Mouse (Mus musculus) layer of hippocampus, adult 9-10 months (tissue): ENCODE results near the gene Zfp503.

Experiments used
- DNase-seq: peaks from one replicate; pipeline ENCODE4 v3.0.0; 2022; ENCODE audit warnings: low spot score

Gene Zfp503

DNA sequence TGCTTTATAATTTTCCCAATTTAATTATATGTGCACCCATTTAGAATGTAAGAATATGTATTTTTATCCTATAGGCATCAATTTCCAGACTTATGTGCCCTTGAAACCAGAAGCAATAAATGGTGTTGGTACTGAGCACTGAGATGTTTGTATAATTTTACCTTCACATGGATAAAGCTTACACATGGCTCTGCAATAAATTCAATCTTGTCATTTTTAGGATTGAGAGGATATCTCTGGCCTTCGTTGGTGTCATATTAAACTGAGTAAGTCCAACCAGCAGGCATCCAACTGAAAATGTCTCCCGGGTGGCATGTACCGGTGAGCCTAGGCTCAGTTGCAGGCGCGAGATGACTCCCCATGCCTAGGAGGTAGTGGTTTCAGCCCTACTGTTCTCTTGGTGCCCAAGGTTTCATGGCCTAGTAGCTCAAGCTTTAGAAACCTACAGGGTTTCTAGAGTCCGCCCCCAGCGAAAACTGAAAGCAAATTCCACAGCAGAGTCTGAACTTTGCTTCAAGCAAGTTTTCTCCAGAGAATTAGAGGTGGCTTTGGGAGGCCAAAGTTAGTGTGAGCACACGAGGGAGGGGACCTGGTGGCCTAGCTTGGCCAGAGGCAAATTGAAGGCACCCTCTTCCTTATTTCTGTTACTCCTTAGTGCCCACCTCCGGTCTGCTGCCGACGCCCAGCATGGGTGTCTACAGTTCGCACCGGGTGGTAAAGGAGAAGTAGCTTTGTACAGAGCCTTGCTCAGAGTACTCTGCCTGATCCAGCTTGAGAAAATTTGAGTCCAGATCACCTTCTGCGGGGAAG lies 4.1 kb upstream of the Zfp503 start:
- DNase-seq = no peak

DNA sequence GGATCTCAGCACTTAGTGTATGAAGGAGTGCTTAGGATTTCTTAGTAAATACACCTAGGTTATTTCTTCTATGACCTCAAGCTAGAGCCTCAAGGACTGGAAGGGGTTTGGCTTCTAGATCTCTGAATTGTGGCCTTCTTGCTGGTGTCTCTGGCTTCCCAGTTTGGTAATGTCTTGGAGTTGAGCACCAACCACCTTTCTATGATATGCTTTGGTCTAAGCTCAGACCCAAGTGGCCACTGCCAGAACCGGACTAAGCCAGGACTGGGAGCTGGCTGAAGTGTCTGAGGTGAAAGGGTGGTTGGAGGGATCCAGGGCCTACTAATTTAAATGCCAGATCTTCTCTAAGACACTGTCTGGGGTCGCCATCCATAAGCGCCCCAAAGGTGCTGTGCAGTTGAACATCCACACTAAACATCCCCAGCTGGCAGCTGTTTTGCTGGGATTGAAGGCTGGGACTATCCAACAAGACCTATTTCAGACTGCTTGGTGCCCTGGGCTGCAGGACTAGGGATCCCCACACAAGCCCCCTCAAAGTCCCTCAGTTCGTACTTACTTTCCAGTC lies 3.0 kb upstream of the Zfp503 start:
- no peak for DNase-seq

DNA sequence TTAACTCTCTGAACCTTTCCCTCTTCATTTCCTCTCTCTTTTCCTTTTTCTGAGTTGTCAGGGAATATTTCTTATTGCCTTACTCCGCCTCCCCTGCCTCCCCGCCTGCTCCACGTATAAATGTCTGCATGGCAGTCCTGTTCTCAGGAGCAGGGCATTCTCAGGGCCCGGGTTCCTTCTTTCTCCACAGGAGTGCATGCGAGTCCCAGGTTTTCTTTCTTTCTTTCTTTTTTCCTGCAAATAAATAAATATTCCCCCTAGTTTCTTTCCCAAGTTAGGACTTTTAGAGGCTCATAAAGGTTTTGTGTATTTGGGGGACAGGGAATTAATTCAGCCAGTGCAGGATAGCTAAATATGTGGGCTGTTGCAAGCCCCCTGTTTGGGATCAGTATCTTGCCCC lies 2.5 kb upstream of the Zfp503 start:
- DNase-seq = no peak

DNA sequence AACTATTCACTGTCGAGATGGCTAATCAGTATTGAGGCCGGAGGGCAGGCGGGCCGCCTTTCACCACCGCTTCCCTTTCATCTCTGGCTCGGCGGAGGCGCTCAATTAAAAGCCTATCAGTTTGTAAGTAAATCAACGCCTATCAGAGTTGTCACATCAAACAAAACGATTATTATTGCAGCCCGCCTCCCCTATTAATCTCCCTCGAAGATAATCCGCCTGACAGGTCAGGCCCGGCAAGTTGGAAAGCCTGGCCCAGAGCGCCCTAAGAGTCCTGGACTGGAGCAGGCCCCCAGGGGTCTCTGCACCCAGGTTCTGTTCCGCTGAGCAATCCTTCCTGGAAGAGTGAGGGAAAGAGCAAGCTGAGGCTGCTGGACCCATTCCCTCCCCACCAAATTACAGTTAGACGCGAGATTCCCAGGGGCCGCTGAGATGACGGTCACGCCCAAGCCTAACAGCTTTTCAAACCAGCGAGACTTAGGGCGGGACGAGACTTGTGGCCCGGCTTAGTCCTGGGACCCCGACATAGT lies 1.9 kb upstream of the Zfp503 start:
- no peak for DNase-seq

DNA sequence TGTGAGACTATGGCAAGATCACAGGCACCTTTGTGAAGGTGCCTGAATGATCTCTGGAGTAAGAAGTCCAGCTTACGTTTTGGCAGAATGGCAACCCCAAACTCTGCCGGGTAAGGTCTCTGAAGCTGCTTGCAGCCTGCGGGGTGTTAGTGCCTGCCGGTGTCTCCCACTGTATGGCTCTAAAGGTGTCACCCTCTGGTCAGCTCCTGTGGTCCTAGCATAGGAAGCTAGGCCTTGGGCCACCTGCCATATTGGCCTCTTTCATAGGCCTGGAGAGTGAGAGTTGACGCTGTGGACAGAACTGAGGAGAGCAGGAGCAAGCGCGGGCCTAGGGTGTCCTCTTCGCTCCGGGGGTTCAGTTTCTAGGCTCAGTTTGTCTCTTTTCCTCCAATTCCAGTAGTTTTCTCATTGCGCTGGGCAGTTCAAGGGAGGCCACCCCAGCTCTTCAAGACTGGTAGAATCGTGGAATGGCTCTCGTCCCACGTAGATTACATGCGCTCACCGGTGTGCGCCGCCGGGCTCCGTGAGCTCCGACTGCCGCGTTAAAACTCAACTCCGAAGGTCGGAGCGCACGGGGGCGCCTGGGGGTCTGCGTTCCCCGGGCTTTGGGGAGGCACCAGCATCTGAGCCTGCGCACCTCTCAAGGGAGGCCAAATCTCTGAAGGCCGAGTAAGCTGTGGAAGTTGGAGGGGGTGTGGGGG lies 1.1 kb upstream of the Zfp503 start:
- DNase-seq = no peak

DNA sequence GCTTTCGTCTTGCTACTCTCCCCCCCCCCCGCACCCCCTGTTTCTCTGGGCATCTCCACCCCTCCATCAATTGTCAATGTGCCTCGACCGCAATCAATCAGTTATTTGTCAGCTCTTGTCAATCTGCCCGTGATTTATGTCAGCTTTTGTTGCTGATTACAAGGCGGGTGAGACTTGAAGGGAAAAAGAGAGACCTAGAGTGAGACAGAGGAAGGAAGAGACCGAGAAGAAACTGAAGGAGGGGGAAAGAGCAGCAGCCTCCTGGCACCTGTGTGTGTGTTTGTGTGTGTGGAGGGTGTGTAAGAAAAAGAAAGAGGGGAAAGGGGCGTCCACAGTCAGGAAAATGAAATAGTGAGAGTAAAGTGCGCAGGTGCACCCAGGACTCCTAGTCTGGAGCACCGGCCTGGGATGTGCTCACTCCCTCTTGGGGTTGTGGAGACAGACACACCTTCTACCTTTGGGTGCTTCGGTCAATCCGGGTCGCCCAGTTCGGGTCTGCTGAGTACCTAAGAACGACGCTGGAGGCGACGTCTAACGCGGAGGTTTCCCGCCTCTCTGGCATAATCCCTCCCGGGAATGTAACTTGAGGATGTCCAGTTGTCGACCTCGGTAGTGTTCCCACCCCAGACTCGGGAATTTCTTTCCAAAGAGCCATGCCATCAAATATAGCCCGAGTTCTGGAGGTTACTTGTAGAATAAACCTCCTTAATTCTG lies 667 bp downstream of the Zfp503 start:
- no peak for DNase-seq

DNA sequence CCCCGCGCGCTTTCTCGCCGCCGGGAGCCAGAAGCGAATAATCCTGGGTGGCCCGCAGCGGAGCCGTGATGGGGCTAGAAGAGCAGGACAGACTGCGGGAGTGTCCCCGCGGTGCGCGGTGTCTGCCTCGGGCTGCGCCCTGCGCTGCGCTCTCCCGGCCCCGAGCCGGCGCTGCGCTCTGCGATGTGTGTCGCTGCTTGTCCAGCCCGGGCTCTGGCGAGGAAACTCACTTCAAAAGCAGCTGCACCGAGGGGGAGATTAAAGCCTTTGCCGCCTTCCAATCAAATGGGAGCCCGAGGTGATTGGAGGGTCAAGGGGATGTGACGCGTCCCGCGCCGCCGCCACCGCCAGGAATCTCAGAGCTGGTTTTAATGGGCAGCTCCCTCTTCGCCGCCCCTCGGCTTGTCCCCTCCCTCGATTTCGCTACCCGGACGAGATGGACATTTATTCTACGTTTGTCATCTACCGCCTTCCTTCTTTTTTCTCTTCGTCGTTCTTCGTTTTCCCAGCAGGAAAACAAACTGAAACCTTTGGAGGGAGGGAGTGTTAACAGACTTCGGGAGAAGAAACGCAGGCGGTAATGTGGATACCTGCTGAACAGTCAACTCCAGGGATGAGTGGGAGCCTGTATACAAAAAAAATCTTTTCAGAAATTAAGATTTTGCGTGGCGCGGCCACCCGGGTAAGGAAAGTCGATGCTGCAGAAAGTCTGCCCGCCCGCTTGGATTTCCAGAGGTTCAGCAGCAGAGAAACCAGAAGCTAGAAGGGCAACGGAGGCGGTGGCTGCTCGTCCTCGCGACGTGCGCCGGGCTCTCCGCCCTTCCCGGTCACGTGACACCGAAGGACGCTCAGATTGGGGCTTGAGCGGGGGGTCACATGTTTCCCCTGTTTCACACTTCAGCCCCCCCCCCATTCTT lies 1.5 kb downstream of the Zfp503 start:
- DNase-seq = peak; percentile 81

DNA sequence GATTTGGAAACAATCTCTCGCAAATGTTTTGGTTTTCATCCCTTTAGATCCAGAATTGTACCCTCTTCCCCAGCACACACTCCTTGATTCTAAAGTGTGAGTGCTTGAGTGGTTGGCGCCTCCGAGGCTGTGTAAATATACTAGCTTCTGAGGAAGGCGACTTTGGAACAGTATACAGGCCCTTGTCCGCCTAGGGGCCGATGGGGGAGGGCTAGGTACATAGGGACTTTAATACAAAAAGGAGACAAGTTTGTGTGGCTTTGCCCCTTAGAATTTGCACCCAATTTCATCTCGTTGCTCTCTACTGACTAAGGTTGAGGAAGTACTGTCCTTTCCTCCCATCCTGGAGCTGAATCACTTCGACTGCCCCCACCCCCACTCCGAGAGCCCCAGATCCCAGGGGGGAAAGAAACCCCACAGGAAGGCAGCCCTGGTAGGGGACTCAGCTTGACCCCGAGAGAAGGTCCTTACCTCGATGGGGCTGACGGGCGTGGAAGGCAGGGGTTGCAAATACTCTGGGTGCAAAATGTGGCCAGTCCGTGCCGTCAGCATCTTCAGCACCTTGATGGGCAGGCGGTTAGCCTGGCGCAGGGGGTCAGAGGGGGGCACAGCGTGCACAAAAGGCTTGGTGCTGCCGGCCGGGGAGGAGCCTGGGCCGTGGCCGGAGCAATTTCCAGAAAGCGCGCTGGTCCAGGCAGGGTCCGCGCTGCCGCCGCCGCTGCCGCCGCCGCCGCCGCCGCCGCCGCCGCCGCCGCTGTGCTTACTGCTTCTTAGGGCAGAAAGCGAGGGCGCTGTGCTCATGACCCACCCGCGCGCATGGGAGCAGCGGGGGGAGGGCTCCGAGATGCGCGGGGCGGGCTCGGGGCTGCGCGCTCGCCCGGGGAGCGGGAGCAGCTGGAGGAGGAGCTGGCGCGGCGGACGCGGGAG lies 2.4 kb downstream of the Zfp503 start:
- no peak for DNase-seq

DNA sequence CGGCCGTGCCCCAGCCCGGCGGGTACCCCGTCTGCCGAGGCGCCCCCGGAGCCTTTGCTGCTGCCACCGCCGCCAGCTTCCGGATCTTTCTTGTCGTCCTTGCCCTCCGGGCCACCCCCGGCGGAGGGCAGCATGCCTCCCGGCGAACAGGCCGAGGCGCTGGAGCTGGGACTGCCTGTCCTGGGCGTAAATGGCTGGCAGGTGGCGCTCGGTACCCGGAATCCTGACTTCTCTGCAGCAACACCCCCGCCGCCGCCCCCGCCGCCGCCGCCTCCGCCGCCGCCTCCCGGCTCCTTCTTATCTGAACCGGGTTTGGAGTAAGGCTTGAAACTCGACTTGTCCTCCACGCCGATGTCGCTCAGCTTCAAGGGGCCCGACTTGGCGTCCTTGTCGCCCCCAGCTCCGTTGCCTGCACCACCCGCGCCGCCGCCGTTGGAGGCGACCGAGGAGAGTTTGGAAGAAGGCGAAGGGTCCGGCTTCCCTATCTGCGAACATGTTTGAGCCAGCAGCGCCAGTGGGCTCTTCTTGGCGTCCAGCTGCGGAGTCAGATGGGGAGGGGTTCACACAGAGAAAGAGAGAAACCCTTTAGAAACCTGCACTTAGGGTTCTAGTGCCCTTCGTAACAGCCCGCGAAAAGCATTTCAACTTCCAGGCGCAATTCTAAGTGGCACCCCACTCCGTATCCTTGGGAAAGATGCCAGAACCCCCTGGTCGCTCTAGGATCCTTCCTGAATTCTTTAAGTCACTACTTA lies 3.2 kb downstream of the Zfp503 start:
- DNase-seq = peak; percentile 83

DNA sequence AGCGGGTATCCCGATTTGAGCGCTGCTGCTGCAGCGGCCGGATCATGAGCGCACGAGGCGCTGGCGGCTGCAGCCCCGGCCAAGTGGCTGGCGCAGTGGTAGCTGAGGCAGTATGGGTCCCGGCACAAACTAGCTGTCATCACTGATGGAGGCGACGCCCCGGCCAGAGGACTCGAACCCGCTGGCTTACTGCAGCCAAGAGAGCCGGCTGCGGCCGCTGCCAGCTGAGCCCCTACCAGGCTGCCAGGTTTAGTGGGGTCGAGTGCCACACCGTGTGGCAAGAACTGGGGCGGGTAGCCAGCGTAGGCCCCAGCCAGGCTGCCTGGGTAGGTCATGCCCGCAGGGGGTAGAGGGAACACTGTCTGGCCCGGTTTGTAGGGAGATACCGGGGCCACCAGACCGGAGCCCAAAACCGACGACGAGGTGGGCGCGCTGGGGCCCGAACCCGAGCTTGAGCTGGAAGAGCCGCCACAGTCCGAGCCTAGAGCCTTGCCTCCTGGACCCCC lies 3.9 kb downstream of the Zfp503 start:
- no peak for DNase-seq

DNA sequence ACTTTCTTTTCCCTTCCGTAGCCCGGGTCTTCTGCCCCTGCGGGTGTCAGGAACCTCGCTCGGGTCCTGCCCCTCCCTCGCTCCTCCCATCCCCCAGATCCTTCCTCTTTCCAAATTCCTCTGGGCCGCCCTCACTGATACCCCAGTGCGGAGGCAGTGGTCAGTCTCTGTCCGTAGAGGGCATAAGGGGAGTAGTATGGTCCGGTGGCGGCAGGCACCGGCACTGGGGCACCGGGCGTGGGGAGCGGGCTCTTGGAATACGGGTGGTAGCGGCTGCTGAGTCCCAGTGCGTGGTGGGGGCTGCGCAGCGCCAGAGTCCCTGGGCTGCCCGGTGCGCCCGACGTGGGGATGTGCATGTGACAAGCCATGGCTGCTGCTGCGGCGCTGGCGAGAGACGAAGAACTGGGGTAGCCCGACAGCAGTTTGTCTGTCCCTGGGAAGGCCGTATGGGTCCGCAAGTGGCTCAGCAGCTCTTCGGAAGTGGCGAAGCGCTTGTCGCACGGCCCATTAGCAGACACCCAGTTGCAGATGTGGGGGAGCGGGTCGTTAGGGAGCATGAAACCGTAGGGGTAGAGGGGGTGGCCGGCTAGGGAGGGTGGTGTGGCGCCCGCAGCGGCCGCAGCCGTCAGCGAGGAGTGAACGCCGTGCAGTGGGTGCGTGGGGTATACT lies 4.5 kb downstream of the Zfp503 start:
- DNase-seq = no peak

DNA sequence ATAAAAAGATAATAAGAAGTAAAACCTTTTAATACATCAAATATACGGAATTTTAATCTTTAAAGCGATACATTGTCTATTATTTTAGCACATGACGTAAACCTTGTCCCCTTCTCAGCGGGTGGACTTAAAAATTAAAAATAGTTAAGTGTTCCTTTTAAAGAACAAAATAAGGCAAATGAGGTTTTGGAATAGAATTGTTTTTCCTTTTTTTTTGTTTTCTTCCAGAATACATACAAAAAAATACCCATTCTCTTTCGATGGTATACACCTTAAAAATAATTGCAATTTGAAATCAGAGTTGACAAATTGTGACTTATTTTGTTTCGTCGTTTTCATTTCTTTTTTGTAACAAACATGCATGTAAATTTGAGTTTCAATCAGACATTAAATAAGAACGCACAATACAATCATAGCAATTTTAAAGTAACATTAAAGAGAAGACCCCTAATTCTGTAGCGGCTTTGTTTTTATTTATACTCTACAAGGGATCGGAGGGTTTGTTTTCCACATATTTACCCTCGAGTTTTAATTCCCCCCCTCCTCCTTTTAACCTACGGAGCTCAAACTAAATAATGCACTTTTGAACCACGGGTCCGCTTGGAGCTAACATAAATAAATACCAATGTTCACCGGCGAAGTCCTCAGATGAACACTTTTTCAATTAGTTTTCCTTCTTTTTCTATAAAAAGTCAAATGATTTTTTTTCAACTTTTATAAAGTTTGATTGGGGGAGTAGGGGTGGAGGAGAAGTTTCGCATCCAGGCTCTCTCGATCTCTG lies 5.3 kb downstream of the Zfp503 start:
- no peak for DNase-seq

DNA sequence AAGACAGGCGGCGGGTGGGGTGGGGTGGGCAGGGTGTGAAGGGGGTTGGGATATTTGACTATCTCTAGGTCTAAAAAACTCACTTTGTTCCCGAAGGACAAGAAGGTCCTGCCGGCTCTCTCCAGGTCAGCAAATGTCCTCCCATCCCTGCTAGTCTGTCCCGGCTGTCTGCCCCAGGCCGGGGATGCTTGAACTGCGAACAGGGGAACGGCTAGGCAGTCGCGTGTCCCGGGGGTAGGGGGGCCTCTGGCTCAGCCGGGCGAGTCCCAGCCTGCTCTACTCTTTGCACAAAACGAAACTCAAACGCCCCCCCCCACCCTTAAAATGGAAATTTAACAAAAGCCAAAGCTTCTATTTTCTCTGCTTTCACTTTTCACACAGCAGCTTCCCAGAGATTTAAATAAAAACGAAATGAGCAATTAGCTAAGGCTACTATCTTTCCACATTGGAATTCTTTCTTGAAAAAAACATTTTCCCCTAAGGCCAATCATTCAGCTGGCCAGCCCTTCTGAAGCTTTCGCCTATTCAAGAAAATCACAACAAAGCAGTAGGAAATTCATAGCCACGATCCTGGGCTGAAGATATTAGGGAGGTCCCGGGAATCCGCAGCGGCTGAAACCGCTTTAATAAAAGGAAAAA lies 6.0 kb downstream of the Zfp503 start:
- no peak for DNase-seq

DNA sequence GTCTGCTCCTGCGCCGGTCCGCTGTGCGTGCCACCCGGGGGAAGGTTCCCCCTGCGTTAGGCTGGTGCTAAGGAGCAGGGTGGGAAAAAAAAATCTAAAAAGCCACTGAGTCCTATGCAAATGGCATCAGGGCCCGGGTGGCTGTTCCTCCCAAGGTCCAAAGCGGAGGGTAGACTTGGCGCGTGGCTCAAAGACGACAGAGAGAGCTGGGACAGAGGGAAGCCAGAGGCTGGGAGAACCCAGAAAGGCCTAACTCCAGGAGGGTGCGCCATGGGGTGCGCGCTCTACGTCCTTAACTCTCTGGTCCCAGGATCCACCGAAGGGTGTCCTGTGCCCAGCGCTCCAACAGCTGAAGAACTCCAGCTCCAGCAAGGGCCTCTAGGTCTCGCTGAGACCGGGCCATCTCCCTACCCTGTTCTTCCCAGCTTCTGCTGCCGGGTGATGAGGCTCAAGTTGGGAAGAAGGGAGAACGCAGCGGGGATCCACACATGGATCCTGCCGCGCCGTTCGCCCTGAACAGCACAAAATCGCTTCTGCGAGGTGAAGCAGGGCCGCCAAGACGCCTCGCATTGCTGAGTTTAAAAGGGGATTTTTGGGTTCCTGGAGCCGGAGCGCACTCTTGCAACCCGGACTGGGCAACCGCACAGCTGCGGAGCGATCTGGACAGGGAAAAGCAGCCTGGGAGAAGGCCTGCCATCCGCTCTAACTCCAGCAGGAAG lies 6.7 kb downstream of the Zfp503 start:
- no peak for DNase-seq

DNA sequence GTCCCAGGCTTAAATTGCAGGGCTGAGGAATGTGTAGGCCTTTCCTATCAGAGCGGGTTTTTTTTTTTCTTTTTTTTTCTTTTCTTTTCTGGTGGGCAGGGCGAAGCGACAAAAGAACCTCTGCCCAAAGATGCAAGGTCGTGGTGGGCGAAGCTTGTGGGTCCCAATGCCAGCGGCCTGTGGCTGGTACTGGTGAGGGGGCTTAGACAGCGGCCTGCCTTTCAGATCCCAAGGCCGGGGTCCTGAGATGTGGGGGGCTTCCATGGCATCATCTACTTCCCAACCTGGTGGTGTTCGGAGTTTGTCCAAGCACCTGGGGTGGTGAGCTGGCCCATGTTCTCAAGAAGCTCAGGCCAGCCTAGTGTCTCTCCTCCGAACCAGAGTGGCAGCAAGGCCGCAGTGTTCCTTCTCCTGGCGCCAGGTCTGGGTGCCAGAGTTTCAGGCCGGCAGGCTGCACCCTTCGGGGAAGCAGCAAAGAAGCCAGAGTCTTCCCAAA lies 7.3 kb downstream of the Zfp503 start:
- DNase-seq = no peak

DNA sequence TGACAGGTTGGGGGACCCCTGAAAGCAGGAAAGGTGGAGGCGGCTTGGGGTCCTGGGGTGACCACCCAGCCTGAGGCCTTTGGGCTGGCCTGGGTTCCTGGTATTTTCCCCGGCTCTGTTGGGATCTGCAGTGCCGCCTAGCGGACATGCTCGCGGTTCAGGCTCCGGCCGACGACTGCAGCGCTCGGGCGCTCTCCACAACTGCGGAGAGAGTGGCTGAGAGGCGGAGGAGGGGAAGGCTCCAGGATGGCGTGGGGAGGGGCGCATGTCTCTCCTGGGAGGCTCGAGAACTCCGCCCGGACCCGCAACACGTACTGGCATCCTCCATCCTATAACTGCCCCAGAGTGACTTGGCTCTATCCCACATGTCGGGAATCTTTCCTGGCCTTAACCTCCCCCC lies 7.9 kb downstream of the Zfp503 start:
- DNase-seq = no peak

DNA sequence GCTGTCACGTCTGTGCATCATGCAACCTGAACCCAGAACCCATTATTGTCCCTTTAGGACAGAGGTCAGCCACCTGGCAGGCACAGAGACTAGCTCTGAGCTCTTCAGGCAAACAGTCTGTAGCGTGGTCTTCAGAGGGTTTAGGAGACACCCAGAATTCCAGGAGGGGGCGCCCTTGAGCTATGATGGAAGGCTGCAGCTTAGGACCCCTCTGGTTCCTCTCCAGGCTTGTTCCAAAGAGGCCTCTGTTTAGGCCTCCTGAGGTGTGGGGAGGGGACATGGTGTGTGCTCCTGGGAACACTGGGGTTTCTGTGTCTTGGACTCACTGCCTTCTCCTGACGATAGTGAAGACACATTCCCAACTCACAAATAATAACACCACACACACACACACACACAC lies 20.4 kb downstream of the Zfp503 start:
- no peak for DNase-seq
